Mouse (Mus musculus): ENCODE results near the gene Sec14l2. TPM values are rescaled to one million over a fixed set of nuclear protein-coding genes. Genes with fewer than 3 reads are reported as not detected.

Sec14l2 gene
- polyA plus RNA-seq, 1 experiment, result 10.9 TPM

- Histone ChIP-seq H3K4me3 (no peak overlapping the region), H3K36me3 (ENCODE audit: control insufficient read depth, insufficient read depth) (no peaks in the 10 kb centered on the region), H3K27me3 (ENCODE audit: control insufficient read depth, insufficient read depth, insufficient read length) (peaks cover 5% of the 10 kb centered on the region), H3K79me2 (ENCODE audit: control insufficient read depth, insufficient read depth) (no peaks in the 10 kb centered on the region), H3K4me2 (ENCODE audit: low read depth) (no peak overlapping the region), H3ac (ENCODE audit: control insufficient read depth, insufficient read length) (no peak overlapping the region)
- TF ChIP-seq POLR2A (IDR thresholded peaks at IDR 0.05; ENCODE audit: insufficient read length, low read depth) (no peak), E2F4 (IDR thresholded peaks at IDR 0.05; ENCODE audit: insufficient read depth) (no peak)
Measured at GRCm38 (mm10) chr11:4080219-4080618, 43.0 kb downstream of the Sec14l2 start.

- H3K4me2 ChIP-seq (ENCODE audit: low read depth), result no peak overlapping the region
- no peak for TF ChIP-seq REST (IDR thresholded peaks at IDR 0.05; ENCODE audit: insufficient read depth, insufficient read length)
- no peak for TF ChIP-seq POLR2AphosphoS2 (IDR thresholded peaks at IDR 0.05; ENCODE audit: insufficient read length, low read depth)
- no peak for TF ChIP-seq E2F4 (IDR thresholded peaks at IDR 0.05; ENCODE audit: insufficient read depth)
- no peak for TF ChIP-seq MYOD1 (IDR thresholded peaks at IDR 0.05; ENCODE audit: control insufficient read depth in 1 of 3, insufficient read length in 2 of 3, low read depth in 2 of 3)
- no peak for TF ChIP-seq TCF3 (IDR thresholded peaks at IDR 0.05; ENCODE audit: insufficient read length, low read depth)
- TF ChIP-seq MAX (IDR thresholded peaks at IDR 0.05; ENCODE audit: low read depth), result no peak
- no peak for TF ChIP-seq MYOG (IDR thresholded peaks at IDR 0.05; ENCODE audit: control insufficient read depth in 1 of 3, insufficient read depth in 1 of 3, insufficient read length in 2 of 3, low read depth in 2 of 3)
- no peak for TF ChIP-seq SRF (IDR thresholded peaks at IDR 0.05; ENCODE audit: control insufficient read depth, insufficient read length, low read depth)
- TF ChIP-seq TCF12 (IDR thresholded peaks at IDR 0.05; ENCODE audit: insufficient read depth, poor library complexity, severe bottlenecking), result no peak
- H3K36me3 ChIP-seq (ENCODE audit: control insufficient read depth, insufficient read depth), result no peaks in the 10 kb centered on the region
Measured at GRCm38 (mm10) chr11:4078267-4078933, 44.8 kb downstream of the Sec14l2 start.

DNA sequence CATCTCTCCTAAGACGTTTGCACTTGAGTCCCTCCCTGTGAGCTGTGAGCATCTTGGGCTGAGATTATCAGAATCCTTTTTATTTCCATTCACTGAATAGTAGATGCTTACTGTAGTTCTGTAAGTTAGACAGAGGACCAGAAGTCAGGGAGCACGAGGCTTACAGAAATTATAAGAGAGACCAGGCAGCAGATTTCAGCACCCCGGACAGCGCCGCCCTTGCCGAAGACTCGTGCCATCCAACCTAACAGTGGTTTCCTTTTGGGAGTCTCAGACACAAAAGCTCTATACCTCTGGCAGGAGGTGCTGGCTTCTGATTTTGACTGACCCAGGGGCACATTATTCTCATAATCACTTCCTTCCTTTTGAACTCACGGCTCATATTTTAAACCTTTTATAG lies 46.6 kb downstream of the Sec14l2 start:
- Histone ChIP-seq H3K27me3 (ENCODE audit: control insufficient read depth, insufficient read depth, insufficient read length) (peaks cover 5% of the 10 kb centered on the region), H3K36me3 (ENCODE audit: control insufficient read depth, insufficient read depth) (no peaks in the 10 kb centered on the region), H3K4me3 (no peak overlapping the region), H3K79me2 (ENCODE audit: control insufficient read depth, insufficient read depth) (no peaks in the 10 kb centered on the region), H3ac (ENCODE audit: control insufficient read depth, insufficient read length) (no peak overlapping the region), H3K4me2 (ENCODE audit: low read depth) (no peak overlapping the region)
- TF ChIP-seq MAX (IDR thresholded peaks at IDR 0.05; ENCODE audit: low read depth) (peak; percentile 24), REST (IDR thresholded peaks at IDR 0.05; ENCODE audit: insufficient read depth, insufficient read length) (peak; percentile 90), USF1 (IDR thresholded peaks at IDR 0.05; ENCODE audit: low read depth) (no peak)

More at GRCm38 (mm10) chr11:4078267-4078933, 44.8 kb downstream of the Sec14l2 start:
- Histone ChIP-seq H3K4me3 (no peak overlapping the region), H3ac (ENCODE audit: control insufficient read depth, insufficient read length) (no peak overlapping the region), H3K79me2 (ENCODE audit: control insufficient read depth, insufficient read depth) (no peaks in the 10 kb centered on the region), H3K27me3 (ENCODE audit: control insufficient read depth, insufficient read depth, insufficient read length) (peaks cover 5% of the 10 kb centered on the region)

- Histone ChIP-seq H3K36me3 (ENCODE audit: control insufficient read depth, insufficient read depth) (no peaks in the 10 kb centered on the region), H3K4me2 (ENCODE audit: low read depth) (no peak overlapping the region), H3K4me3 (no peak overlapping the region), H3ac (ENCODE audit: control insufficient read depth, insufficient read length) (no peak overlapping the region), H3K79me2 (ENCODE audit: control insufficient read depth, insufficient read depth) (no peaks in the 10 kb centered on the region), H3K27me3 (ENCODE audit: control insufficient read depth, insufficient read depth, insufficient read length) (peaks cover 7% of the 10 kb centered on the region)
- no peak for TF ChIP-seq TCF3 (IDR thresholded peaks at IDR 0.05; ENCODE audit: insufficient read length, low read depth)
- no peak for TF ChIP-seq SRF (IDR thresholded peaks at IDR 0.05; ENCODE audit: control insufficient read depth, insufficient read length, low read depth)
- TF ChIP-seq TCF12 (IDR thresholded peaks at IDR 0.05; ENCODE audit: insufficient read depth, poor library complexity, severe bottlenecking), result no peak
Measured at GRCm38 (mm10) chr11:4069664-4070063, 53.6 kb downstream of the Sec14l2 start.

DNA sequence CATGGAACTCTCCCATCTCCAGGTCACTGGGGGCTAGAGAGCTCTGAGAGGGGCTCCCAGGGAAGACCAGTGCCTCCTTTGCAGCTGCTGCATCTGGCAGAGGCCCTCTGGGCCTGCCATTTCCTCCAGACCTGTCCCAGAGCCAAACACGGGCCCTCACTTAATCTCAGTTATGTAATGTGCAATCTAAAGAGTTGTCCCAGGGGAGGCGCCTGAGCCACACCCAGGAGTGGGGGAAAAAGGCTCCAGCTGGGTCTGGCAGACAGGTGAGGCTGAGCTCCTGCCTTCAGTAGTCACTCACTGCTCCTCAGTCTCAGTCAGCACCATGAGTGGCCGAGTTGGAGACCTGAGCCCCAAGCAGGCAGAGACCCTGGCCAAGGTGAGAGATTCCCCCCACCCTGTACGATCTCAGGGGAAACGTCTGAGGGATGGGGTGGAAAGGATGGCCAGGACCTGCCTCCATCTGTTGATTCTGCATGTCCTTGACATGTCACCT lies 58.5 kb downstream of the Sec14l2 start, which contains the start of gene Sec14l3:
Gene Sec14l3 (plus strand): TSS at position 215 of the 496 bp plus-strand sequence.
- H3K36me3 ChIP-seq (ENCODE audit: control insufficient read depth, insufficient read depth), result no peaks in the 10 kb centered on the region
- H3K4me2 ChIP-seq (ENCODE audit: low read depth), result no peak within 1 kb of the TSS
- peaks cover 39% of the 10 kb centered on the region for H3K27me3 ChIP-seq (ENCODE audit: control insufficient read depth, insufficient read depth, insufficient read length)
- no peak for TF ChIP-seq TCF3 (IDR thresholded peaks at IDR 0.05; ENCODE audit: insufficient read length, low read depth)
- TF ChIP-seq USF1 (IDR thresholded peaks at IDR 0.05; ENCODE audit: low read depth), result no peak
- no peak for TF ChIP-seq MYOD1 (IDR thresholded peaks at IDR 0.05; ENCODE audit: control insufficient read depth in 1 of 3, insufficient read length in 2 of 3, low read depth in 2 of 3)
- no peak for TF ChIP-seq POLR2AphosphoS2 (IDR thresholded peaks at IDR 0.05; ENCODE audit: insufficient read length, low read depth)
- no peak for TF ChIP-seq TCF12 (IDR thresholded peaks at IDR 0.05; ENCODE audit: insufficient read depth, poor library complexity, severe bottlenecking)
- no peak for TF ChIP-seq E2F4 (IDR thresholded peaks at IDR 0.05; ENCODE audit: insufficient read depth)
- no peak for TF ChIP-seq REST (IDR thresholded peaks at IDR 0.05; ENCODE audit: insufficient read depth, insufficient read length)
- TF ChIP-seq POLR2A (IDR thresholded peaks at IDR 0.05; ENCODE audit: insufficient read length, low read depth), result no peak
- no peak for TF ChIP-seq MYOG (IDR thresholded peaks at IDR 0.05; ENCODE audit: control insufficient read depth in 1 of 3, insufficient read depth in 1 of 3, insufficient read length in 2 of 3, low read depth in 2 of 3)
- no peak for TF ChIP-seq MAX (IDR thresholded peaks at IDR 0.05; ENCODE audit: low read depth)
- no peak within 1 kb of the TSS for H3K4me3 ChIP-seq
- no peak within 1 kb of the TSS for H3ac ChIP-seq (ENCODE audit: control insufficient read depth, insufficient read length)
- H3K79me2 ChIP-seq (ENCODE audit: control insufficient read depth, insufficient read depth), result no peaks in the 10 kb centered on the region

Data from myocyte (in vitro differentiated cells).